Mouse (Mus musculus) C2C12 (cell line): ENCODE data around the gene Proz.

Source experiments
- CTCF ChIP-seq: IDR thresholded peaks from one replicate; pipeline ENCODE4 v1.5.1; 2011; ENCODE audit not compliant: control insufficient read depth, insufficient read depth, insufficient read length
- MYOD1 ChIP-seq: IDR thresholded peaks from one replicate; pipeline ENCODE4 v1.6.1; 2011; ENCODE audit warnings: low read depth; ENCODE audit not compliant: control insufficient read depth, insufficient read length
- USF1 ChIP-seq: IDR thresholded peaks from one replicate; pipeline ENCODE4 v1.6.1; 2011; ENCODE audit warnings: low read depth, mild to moderate bottlenecking, control low read depth, moderate library complexity

DNA sequence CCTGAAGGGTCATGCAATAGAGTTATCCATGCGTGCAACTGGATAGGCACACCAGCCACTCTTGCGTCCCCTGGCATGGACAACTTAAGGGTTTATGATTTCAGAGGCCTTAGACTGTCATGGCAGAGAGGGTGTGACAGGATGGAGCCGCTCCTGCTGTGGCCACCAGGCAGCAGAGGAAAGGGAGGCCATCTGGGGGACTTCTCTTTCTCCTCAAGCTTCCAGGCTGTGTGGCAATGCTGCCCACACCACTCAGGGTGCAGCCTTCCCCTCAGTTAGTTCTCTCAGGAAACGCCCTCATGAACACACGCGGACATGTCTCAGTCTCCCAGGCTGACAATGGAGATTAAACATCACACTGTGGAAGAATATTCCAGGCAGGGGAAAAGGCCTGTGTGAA lies 21.7 kb upstream of the Proz start:
- TF ChIP-seq USF1: no peak
- TF ChIP-seq CTCF: no peak
- TF ChIP-seq MYOD1: no peak
